Mouse (Mus musculus) right cerebral cortex, postnatal 36 days (tissue): ENCODE data around the gene Vmn1r201.

Experiments used
- DNase-seq, 2 experiments: peaks; one replicate each; pipeline ENCODE4 v3.0.0; 2022; ENCODE audit warnings: low spot score in 2 of 2, mixed read lengths in 1 of 2

The Vmn1r201 gene

DNA sequence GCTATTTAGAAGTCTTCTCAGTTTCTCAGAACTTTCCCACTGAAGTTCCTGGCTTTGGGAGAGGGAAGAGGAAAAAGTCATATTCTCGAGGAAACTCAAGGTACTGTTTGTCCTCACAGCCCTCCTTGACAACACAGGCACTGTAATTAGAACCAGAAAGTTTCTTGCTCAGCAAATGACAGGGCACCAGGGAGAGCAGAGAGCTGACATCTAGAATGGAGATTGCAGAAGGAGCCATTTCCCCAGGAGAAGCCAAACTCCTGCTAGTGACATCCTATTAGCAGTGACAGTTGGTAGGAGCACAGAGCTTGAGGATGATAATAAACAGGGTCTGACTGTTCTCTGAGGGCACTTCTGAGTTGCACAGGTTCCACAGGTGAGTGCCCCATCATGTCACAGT, at the start of gene Vmn1r201:
TSS of gene Vmn1r201 (plus strand) at position 301 of the 400 bp plus-strand sequence.
- DNase-seq: no peak

DNA sequence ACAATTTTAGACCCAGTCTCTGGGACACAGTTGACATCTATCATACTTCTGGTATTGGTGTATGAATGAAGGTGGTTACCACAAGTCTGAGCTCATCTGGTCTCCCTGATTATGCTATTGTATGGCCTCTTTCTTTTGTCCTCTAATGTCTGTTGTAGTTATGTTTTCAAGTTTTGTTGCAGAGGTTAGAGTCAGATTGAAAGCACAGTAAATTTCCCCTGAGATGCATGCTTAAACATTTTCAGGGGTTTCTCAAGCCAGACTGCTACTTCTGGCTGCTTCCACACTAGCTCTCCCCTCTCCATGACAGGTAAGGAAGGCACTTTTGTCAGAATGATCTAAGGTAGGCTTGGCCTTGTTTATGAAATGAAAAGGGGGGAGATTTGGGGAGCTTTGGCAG, 16.6 kb upstream of the Vmn1r201 start:
- DNase-seq: no peak

DNA sequence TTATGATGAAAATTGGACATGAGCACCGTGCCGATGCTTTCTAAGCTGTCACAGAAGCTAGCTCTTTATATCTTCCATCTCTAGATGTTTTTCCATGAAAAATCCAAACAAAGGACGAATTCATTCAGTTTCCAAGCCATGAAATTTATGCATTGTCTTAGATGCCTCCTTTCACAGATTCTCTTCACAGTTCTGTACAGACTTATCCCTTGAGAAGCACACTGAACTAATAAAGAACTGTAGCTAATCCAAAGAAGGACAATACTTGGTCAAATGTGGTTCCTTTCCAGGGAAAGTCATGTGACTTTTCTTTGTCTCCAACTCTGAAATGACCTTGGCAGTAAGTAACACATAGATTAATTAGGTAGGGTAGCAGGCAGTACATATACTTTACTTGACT, 30.7 kb downstream of the Vmn1r201 start:
- no peak for DNase-seq

DNA sequence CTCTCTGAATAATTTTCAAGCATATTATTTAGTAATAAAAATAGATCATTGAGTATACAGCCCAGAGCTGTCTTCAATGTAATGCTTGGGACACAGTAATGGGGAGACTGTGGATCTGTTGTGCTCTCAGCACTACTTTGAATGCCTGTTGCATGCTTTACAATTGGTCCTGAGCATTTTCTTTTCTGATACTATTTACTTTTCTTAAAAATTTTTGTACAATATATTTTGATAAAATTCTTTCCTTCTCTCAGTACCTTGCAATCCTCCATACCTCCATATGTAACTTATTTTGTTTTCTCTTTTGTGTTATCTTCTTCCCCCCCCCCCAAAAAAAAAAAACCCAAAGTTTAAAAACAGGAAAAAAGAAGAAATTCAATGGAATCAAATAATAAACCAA, 33.6 kb downstream of the Vmn1r201 start, which contains the start of gene Vmn1r202:
TSS of gene Vmn1r202 (minus strand) at position 101 of the 400 bp plus-strand sequence.
- no peak for DNase-seq

DNA sequence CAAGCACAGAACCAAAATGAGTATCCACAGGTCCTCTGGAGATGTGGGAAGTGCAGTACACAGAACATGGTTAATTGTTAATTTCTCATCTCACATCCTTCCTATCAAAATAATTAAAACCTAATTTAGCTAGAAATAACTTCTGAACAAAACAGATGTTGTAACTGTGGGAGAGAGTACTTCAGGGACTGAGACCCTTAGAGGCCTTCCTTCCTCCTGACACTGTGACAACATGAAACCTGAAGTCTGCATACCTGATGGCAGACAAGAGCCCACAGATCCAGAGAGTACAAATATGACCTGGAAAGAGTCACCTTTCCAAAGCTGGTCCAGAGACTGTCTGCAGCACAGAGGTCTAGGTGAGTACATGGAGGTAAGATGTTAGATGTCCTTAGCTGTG, 46.1 kb downstream of the Vmn1r201 start, which contains the start of gene Vmn1r203:
TSS of gene Vmn1r203 (plus strand) at position 301 of the 400 bp plus-strand sequence.
- no peak for DNase-seq
